Mouse (Mus musculus): ENCODE results near the gene Tnfrsf11a.

DNA sequence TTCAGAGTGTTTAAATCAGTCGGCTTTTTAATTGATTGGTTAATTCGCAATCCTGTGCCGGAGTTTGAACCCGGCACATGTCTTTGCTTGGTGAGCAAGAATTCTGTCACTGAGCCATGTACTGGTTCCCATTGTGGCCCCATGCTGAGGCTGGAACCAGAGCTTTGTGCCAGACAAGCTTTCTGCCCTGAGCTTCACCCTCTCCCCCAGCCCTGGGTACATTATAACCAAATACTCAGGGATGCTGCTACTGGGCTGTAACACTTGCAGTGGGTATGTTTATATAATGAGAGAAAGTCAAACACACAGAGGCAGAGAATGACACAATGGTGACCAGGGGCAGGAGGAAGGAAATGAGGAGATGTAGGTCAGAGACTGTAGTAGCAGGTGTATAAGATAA lies 43.8 kb downstream of the Tnfrsf11a start:
- TF ChIP-seq CTCF (IDR thresholded peaks at IDR 0.05; ENCODE audit: low read depth): no peak
- TF ChIP-seq EP300 (IDR thresholded peaks at IDR 0.05; ENCODE audit: low read depth): no peak

Measured in heart, postnatal 0 days (tissue).